Mouse (Mus musculus) midbrain, embryonic 16.5 days (tissue): Measurements from ENCODE around the gene Ckm. TPM values are rescaled to one million over a fixed set of nuclear protein-coding genes. Genes with fewer than 3 reads are reported as not detected.

Experiments
- ATAC-seq: fragments of 200-750 bp; cut with Nextera tagmentation; 2 replicates; pipeline ENCODE4 v1.8.0; 2017; ENCODE audit warnings: moderate TSS enrichment
- H3K27ac ChIP-seq: fragments of 300-500 bp; sonication (generic); 2 replicates; pipeline ENCODE4 v1.5.1; 2014; ENCODE audit warnings: mild to moderate bottlenecking, low read length, mixed read lengths
- H3K27me3 ChIP-seq: fragments of 300-500 bp; sonication (generic); 2 replicates; pipeline ENCODE4 v1.6.1; 2014; ENCODE audit warnings: low read depth, low read length, mixed read lengths; ENCODE audit not compliant: control insufficient read depth, insufficient read depth
- H3K36me3 ChIP-seq: fragments of 300-500 bp; sonication (generic); 2 replicates; pipeline ENCODE4 v1.6.1; 2014; ENCODE audit warnings: mild to moderate bottlenecking, low read length, moderate library complexity, mixed read lengths; ENCODE audit not compliant: control insufficient read depth, insufficient read depth
- H3K4me1 ChIP-seq: fragments of 300-500 bp; sonication (generic); 2 replicates; pipeline ENCODE4 v1.6.1; 2014; ENCODE audit warnings: mild to moderate bottlenecking, low read length, mixed read lengths; ENCODE audit not compliant: control insufficient read depth, insufficient read depth
- H3K4me2 ChIP-seq: fragments of 300-500 bp; sonication (generic); 2 replicates; pipeline ENCODE4 v1.6.1; 2014; ENCODE audit warnings: mild to moderate bottlenecking, low read length, mixed read lengths
- H3K4me3 ChIP-seq: fragments of 300-500 bp; sonication (generic); 2 replicates; pipeline ENCODE4 v1.5.1; 2014; ENCODE audit warnings: low read depth, mild to moderate bottlenecking, low read length, moderate library complexity, mixed read lengths
- H3K9ac ChIP-seq: fragments of 300-500 bp; sonication (generic); 2 replicates; pipeline ENCODE4 v1.6.1; 2014; ENCODE audit warnings: low read depth, low read length, mixed read lengths
- H3K9me3 ChIP-seq: fragments of 300-500 bp; sonication (generic); replicated peaks from 2 replicates; pipeline ENCODE4 v1.6.1; 2014; ENCODE audit warnings: mild to moderate bottlenecking, low read length, mixed read lengths; ENCODE audit not compliant: control insufficient read depth, poor library complexity, severe bottlenecking
- WGBS: fragments of 180-500 bp; shearing (Covaris S2); extraction: QIAGEN DNeasy Blood & Tissue Kit; methylation state at CpG from one replicate; pipeline ENCODE4 v1.1.7; 2014; 5-methylcytosine and 5-hydroxymethylcytosine counted together
- polyA plus RNA-seq: library from polyadenylated mRNA; unstranded; fragments of >200 nt; fragmentation: Nextera tagmentation; extraction: Ambion mirVana; gene quantifications from 2 replicates; pipeline ENCODE4 v1.2.1, GENCODE M21; 2015

Ckm gene
- polyA plus RNA-seq, 1 experiment from 2014 or later: 0.35 TPM

DNA sequence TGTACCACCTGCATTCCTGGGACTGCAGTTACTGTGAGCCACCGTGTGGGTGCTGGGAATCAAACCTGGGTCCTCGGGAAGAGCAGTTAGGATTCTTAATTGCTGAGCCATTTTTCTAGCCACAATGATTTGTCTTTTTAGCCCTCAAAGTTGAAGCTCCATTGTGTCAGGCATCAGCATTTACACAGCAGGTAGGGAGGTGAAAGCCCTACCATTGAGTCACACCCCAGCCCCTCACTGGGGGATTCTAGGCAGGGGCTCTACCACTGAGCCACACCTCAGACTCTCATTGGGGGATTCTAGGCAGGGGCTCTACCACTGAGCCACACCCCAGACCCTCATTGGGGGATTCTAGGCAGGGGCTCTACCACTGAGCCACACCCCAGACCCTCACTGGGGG is 31.7 kb downstream of the Ckm start:
- Histone ChIP-seq H3K9ac (no peak overlapping the region), H3K27me3 (no peaks in the 10 kb centered on the region), H3K36me3 (peaks cover 49% of the 10 kb centered on the region), H3K4me1 (no peaks in the 10 kb centered on the region), H3K27ac (no peak overlapping the region), H3K4me2 (no peak overlapping the region), H3K4me3 (no peak overlapping the region), H3K9me3 (no peaks in the 10 kb centered on the region)
- ATAC-seq: no peak
- WGBS: 100% methylated on average over 2 of the region's 2 CpGs

DNA sequence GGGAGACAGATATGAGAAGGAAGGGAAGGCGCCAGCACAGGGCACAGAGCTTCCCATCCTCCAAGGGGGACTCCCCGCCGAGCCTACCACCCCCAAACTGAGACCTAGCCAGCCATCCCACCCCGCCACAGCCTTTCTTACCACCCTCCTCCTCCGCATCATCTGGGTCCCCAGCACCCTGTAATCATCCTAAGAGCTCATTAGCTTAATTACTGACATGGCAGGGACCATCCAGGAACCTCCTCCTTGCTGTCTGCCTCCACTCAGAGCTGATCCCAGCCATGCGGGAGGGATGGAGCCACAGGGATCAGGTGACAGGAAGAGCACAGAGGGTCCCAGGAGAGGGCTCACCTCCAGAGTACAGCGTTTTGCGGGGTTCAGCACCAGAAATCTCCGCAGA is 32.5 kb downstream of the Ckm start:
- H3K9me3 ChIP-seq: no peaks in the 10 kb centered on the region
- 88% methylated on average over 9 of the region's 9 CpGs for WGBS
- H3K9ac ChIP-seq: no peak overlapping the region
- ATAC-seq: no peak
- no peak overlapping the region for H3K27ac ChIP-seq
- H3K4me3 ChIP-seq: no peak overlapping the region
- H3K4me1 ChIP-seq: no peaks in the 10 kb centered on the region
- peaks cover 42% of the 10 kb centered on the region for H3K36me3 ChIP-seq
- H3K27me3 ChIP-seq: no peaks in the 10 kb centered on the region
- no peak overlapping the region for H3K4me2 ChIP-seq

DNA sequence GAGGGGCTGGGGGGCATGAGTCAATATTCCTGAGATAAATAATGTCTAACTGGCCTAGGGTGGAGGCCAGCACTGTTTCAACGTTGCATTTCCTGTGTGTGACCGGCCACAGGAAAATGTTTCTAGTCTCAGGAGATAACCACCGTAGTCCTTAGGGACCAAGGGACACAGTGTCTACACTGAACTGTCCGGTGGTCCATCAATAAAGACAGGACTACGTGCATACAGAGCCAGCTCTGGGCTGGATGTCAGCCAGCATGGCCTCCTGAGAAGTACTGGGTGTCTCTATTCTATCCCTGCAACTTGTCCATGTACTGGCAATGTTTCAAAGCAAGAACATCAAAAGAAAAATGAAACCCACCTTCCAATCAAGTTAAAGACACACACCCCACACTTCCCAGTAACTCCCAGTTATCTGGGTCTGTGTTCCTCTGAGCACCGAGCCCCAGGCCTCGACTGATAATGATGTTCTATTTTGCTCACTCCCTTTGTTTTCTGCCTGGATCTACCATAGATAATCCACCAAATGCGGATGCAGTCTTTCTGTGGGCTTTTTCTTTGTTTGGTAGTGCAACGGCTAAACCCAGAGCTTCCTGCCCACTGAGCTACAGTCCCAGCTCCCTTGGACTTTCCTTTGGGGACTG is 37.0 kb downstream of the Ckm start:
- no peak for ATAC-seq
- no peak overlapping the region for H3K27ac ChIP-seq
- no peak overlapping the region for H3K4me2 ChIP-seq
- H3K9me3 ChIP-seq: no peaks in the 10 kb centered on the region
- peaks cover 18% of the 10 kb centered on the region for H3K36me3 ChIP-seq
- H3K4me3 ChIP-seq: no peak overlapping the region
- no peak overlapping the region for H3K9ac ChIP-seq
- WGBS: 86% methylated on average over 9 of the region's 9 CpGs
- H3K27me3 ChIP-seq: no peaks in the 10 kb centered on the region
- H3K4me1 ChIP-seq: no peaks in the 10 kb centered on the region

DNA sequence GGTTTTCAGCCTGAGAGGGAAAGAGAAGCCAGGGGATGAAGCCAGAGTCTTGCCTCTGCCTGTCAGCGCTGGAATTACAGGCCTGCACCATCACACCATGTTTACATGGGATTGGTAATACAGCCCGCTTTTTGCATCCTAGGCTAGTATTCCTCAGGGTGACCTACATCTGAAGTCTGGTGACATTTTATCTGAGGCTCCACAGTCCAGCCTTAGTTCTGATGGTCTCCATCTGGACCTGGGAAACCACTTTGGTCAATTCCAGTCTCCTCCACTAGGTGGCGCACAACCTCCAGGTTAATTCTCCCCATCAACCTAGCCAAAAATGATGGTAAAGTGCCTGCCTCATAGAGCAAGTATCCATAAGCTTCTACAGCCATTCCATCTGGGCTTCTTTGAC is 38.8 kb downstream of the Ckm start:
- peak; percentile 44; the same call in 1 of the 2 replicates for ATAC-seq
- no peak overlapping the region for H3K4me2 ChIP-seq
- H3K9ac ChIP-seq: no peak overlapping the region
- no peaks in the 10 kb centered on the region for H3K27me3 ChIP-seq
- WGBS: 38% methylated on average over 3 of the region's 3 CpGs
- no peaks in the 10 kb centered on the region for H3K9me3 ChIP-seq
- H3K27ac ChIP-seq: no peak overlapping the region
- H3K4me1 ChIP-seq: no peaks in the 10 kb centered on the region
- H3K36me3 ChIP-seq: peaks cover 16% of the 10 kb centered on the region
- H3K4me3 ChIP-seq: no peak overlapping the region

DNA sequence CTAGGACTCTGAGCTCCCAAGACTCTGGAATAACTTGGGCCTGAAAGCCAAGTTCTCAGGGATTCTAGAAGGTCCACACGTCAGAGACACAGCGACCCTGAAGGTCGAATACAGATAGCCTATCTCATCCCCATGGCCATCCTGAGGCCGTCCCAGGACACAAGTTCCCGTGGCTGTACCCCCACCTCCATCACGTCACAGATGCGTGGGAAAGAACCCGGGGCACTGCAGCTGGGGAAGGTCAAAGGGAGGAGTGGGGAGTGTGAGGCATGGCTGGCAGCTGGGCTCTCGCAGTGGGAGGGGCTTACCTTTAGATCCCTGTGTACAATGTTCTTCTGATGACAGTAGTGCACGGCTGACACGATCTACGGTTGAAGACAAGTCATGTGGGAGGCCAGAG is 40.2 kb downstream of the Ckm start:
- H3K27ac ChIP-seq: no peak overlapping the region
- no peaks in the 10 kb centered on the region for H3K4me1 ChIP-seq
- no peak overlapping the region for H3K4me3 ChIP-seq
- H3K36me3 ChIP-seq: peaks cover 22% of the 10 kb centered on the region
- WGBS: 92% methylated on average over 12 of the region's 12 CpGs
- no peak overlapping the region for H3K4me2 ChIP-seq
- H3K27me3 ChIP-seq: no peaks in the 10 kb centered on the region
- H3K9me3 ChIP-seq: no peaks in the 10 kb centered on the region
- H3K9ac ChIP-seq: no peak overlapping the region
- no peak for ATAC-seq

DNA sequence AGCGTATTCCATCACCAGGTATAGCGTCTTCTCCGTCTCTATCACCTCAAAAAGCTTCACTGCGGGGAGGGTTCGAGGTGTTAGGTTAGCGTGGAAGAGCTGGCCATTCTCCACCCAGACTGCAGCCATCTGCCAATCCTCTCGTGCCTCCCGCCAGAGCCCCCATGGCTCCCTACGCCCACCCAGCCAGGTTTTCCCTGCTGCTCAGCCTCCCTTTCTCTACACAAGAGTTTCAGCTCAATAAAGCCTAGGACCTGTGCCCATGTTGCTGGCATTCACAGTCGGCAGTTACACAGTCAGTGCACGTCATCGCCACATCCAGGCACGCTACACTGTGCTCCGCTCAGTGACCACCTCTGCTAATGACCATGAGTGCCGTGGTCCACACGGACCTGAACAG is 43.1 kb downstream of the Ckm start:
- Histone ChIP-seq H3K9ac (no peak overlapping the region), H3K36me3 (peaks cover 38% of the 10 kb centered on the region), H3K4me3 (no peak overlapping the region), H3K27me3 (no peaks in the 10 kb centered on the region), H3K4me2 (no peak overlapping the region), H3K4me1 (no peaks in the 10 kb centered on the region), H3K27ac (no peak overlapping the region), H3K9me3 (no peaks in the 10 kb centered on the region)
- no peak for ATAC-seq
- WGBS: 93% methylated on average over 16 of the region's 16 CpGs

DNA sequence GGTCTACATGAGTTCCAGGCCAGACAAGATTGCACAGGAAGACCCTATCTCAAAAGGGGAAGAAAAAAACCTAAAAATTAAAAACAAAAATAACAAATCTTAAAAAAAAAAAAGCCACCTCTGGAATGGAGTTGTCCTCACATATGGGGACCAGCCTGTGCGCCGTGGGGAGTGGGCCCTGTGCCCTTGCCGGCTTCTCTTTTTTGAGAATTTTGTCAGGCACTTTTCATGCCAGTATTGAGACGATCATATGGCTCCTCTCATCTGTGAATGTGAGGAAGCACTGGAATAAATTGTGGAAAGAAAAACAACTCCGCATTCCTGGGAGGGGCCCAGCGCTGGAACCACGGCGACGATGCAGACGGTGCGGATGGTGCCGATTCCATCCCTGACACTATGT is 44.6 kb downstream of the Ckm start:
- ATAC-seq: no peak
- no peak overlapping the region for H3K27ac ChIP-seq
- H3K4me1 ChIP-seq: no peaks in the 10 kb centered on the region
- H3K9me3 ChIP-seq: no peaks in the 10 kb centered on the region
- H3K9ac ChIP-seq: no peak overlapping the region
- H3K27me3 ChIP-seq: no peaks in the 10 kb centered on the region
- peaks cover 34% of the 10 kb centered on the region for H3K36me3 ChIP-seq
- 89% methylated on average over 12 of the region's 12 CpGs for WGBS
- H3K4me3 ChIP-seq: no peak overlapping the region
- H3K4me2 ChIP-seq: no peak overlapping the region

DNA sequence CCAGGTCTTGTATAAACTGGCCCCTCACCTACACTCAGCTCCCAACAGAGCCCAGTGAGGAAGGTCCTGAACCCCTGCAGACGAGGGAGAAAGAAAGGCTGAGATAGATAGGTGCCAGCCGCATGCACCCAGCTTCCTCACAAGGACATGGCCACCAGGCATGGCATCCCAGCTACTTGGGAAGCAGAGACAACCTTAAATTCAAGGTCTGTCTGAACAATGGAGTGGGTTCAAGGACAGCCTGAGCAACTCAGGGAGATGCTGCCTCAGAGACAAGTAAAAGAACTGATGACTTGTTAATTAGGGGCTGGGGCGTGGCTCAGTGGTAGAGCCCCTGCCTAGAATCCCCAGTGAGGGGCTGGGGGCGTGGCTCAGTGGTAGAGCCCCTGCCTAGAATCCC is 50.6 kb downstream of the Ckm start:
- ATAC-seq: no peak
- no peak overlapping the region for H3K4me3 ChIP-seq
- peaks cover 18% of the 10 kb centered on the region for H3K36me3 ChIP-seq
- H3K4me1 ChIP-seq: peaks cover 22% of the 10 kb centered on the region
- H3K9me3 ChIP-seq: no peaks in the 10 kb centered on the region
- H3K9ac ChIP-seq: no peak overlapping the region
- 93% methylated on average over 4 of the region's 4 CpGs for WGBS
- no peak overlapping the region for H3K4me2 ChIP-seq
- H3K27me3 ChIP-seq: no peaks in the 10 kb centered on the region
- H3K27ac ChIP-seq: no peak overlapping the region

DNA sequence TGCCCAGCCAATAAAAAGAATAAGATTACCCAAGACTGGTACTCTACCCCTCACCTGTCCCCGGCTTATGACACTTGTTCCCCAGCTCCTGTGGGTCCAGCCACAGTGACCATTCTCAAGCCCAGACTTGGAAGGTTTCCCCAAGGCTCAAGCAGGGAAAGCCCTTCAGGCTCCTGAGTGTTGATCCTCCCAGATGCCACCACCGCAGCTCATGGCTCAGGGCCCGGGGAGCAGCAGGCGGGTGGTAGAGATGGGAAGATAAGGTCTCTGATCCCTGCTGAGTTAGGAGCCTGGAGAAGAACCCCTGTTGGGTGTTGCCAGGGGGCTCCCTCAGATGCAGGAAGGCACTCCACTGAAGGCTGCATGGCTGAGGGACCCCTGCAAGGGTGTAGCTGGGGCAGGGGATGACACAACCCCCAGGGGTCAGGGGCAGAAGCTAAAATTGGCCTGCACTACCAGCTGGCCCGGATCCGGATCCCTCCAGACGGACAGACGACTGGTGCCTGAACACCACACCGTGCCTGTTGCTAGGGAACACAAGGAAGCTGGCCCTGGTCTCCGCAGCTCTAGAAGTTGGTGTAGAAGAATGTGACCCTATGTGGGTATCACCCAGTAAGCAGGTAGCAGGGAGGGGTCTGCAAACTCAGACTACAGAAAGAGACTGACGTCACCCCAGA is 51.4 kb downstream of the Ckm start:
- no peak for ATAC-seq
- Histone ChIP-seq H3K9me3 (no peaks in the 10 kb centered on the region), H3K9ac (peak overlapping the region; percentile 11; the same call in 1 of the 2 replicates), H3K4me1 (peaks cover 22% of the 10 kb centered on the region), H3K27me3 (no peaks in the 10 kb centered on the region), H3K4me2 (no peak overlapping the region), H3K27ac (no peak overlapping the region; the same call in 1 of the 2 replicates), H3K36me3 (peaks cover 13% of the 10 kb centered on the region), H3K4me3 (no peak overlapping the region)
- 61% methylated on average over 11 of the region's 11 CpGs for WGBS
